Mouse (Mus musculus) cerebellum, adult 18-20 months (tissue): ENCODE results near the gene Eif5a.

Experiments used
- DNase-seq, 2 experiments: peaks; one replicate each; pipeline ENCODE4 v3.0.0; 2021

Gene Eif5a

GRCm38 (mm10) chr11:69871822-69872221 lies 49.9 kb downstream of the Eif5a start:
- DNase-seq, result no peak

GRCm38 (mm10) chr11:69870289-69871069 lies 51.3 kb downstream of the Eif5a start:
- no peak for DNase-seq

GRCm38 (mm10) chr11:69867335-69867734 lies 54.4 kb downstream of the Eif5a start:
- no peak for DNase-seq
